Mouse (Mus musculus) adrenal gland, postnatal 10 days (tissue): Measurements from ENCODE around the gene Bmp7. TPM values are rescaled to one million over a fixed set of nuclear protein-coding genes. Genes with fewer than 3 reads are reported as not detected.

Source experiments
- DNase-seq: peaks from one replicate; pipeline ENCODE4 v3.0.0; 2021; ENCODE audit warnings: mixed read lengths
- total RNA-seq, 2 experiments: library from RNA; stranded (reverse); gene quantifications; 2 replicates each; pipeline ENCODE4 v1.2.3; 2021

The Bmp7 gene
- total RNA-seq, 2 experiments from 2014 or later: 7.9 to 10.1 TPM

GRCm38 (mm10) chr2:172909463-172909862 is 30.7 kb downstream of the Bmp7 start:
- DNase-seq: no peak

GRCm38 (mm10) chr2:172906146-172906545 is 34.0 kb downstream of the Bmp7 start:
- no peak for DNase-seq

- DNase-seq: no peak
Measured at GRCm38 (mm10) chr2:172905057-172905456, 35.1 kb downstream of the Bmp7 start.

- DNase-seq: peak; percentile 32
Measured at GRCm38 (mm10) chr2:172904614-172905013, 35.5 kb downstream of the Bmp7 start.

- DNase-seq: no peak
Measured at GRCm38 (mm10) chr2:172903523-172903922, 36.6 kb downstream of the Bmp7 start.

- no peak for DNase-seq
Measured at GRCm38 (mm10) chr2:172900954-172901701, 39.0 kb downstream of the Bmp7 start.

GRCm38 (mm10) chr2:172889756-172890443 is 50.2 kb downstream of the Bmp7 start:
- DNase-seq: peak; percentile 32

- DNase-seq: no peak
Measured at GRCm38 (mm10) chr2:172889222-172889621, 50.9 kb downstream of the Bmp7 start.

GRCm38 (mm10) chr2:172888147-172888546 is 52.0 kb downstream of the Bmp7 start:
- DNase-seq: no peak

GRCm38 (mm10) chr2:172885861-172886260 is 54.3 kb downstream of the Bmp7 start:
- no peak for DNase-seq

- no peak for DNase-seq
Measured at GRCm38 (mm10) chr2:172884584-172884983, 55.5 kb downstream of the Bmp7 start.

- peak; percentile 25 for DNase-seq
Measured at GRCm38 (mm10) chr2:172875201-172875600, 64.9 kb downstream of the Bmp7 start.

GRCm38 (mm10) chr2:172866356-172866755 is 73.8 kb downstream of the Bmp7 start:
- no peak for DNase-seq

GRCm38 (mm10) chr2:172865165-172865564 is 75.0 kb downstream of the Bmp7 start:
- no peak for DNase-seq

GRCm38 (mm10) chr2:172864566-172864965 is 75.6 kb downstream of the Bmp7 start:
- no peak for DNase-seq

GRCm38 (mm10) chr2:172863469-172863856 is 76.7 kb downstream of the Bmp7 start:
- no peak for DNase-seq

GRCm38 (mm10) chr2:172862850-172863468 is 77.2 kb downstream of the Bmp7 start:
- DNase-seq: peak; percentile 49

- DNase-seq: no peak
Measured at GRCm38 (mm10) chr2:172862424-172862823, 77.7 kb downstream of the Bmp7 start.

- no peak for DNase-seq
Measured at GRCm38 (mm10) chr2:172861590-172861989, 78.5 kb downstream of the Bmp7 start.

- DNase-seq: no peak
Measured at GRCm38 (mm10) chr2:172860593-172860992, 79.5 kb downstream of the Bmp7 start.

GRCm38 (mm10) chr2:172860104-172860503 is 80.0 kb downstream of the Bmp7 start:
- peak; percentile 62 for DNase-seq

- no peak for DNase-seq
Measured at GRCm38 (mm10) chr2:172857048-172857447, 83.1 kb downstream of the Bmp7 start.

GRCm38 (mm10) chr2:172856549-172856948 is 83.6 kb downstream of the Bmp7 start:
- DNase-seq: no peak
